Mouse (Mus musculus) kidney, adult 2 months (tissue): ENCODE results near the gene Pcnp. TPM values are rescaled to one million over a fixed set of nuclear protein-coding genes. Genes with fewer than 3 reads are reported as not detected.
"Not testable (repeated sequence)": the region's sequence is repeated elsewhere in the genome, so short reads cannot be mapped to it uniquely, and the experiment has no call there.

ENCODE experiments used
- DNase-seq: peaks from one replicate; pipeline ENCODE4 v3.0.0; 2021
- H3K27ac ChIP-seq: fragments of 200-500 bp; 2 replicates; pipeline ENCODE4 v1.5.1; 2012; ENCODE audit warnings: low read depth, low read length, control low read depth, inconsistent platforms; ENCODE audit not compliant: insufficient read depth
- H3K27me3 ChIP-seq: fragments of 200-500 bp; replicated peaks from 2 replicates; pipeline ENCODE4 v1.6.1; 2012; ENCODE audit warnings: mild to moderate bottlenecking, moderate library complexity, low read length, inconsistent platforms; ENCODE audit not compliant: control insufficient read depth, insufficient read depth
- H3K36me3 ChIP-seq: fragments of 200-500 bp; 2 replicates; pipeline ENCODE4 v1.6.1; 2012; ENCODE audit warnings: mild to moderate bottlenecking, moderate library complexity, low read length, inconsistent platforms; ENCODE audit not compliant: control insufficient read depth, insufficient read depth
- H3K4me1 ChIP-seq: fragments of 200-500 bp; 2 replicates; pipeline ENCODE4 v1.6.1; 2011; ENCODE audit warnings: low read length; ENCODE audit not compliant: control insufficient read depth, insufficient read depth
- H3K4me3 ChIP-seq: fragments of 200-500 bp; 2 replicates; pipeline ENCODE4 v1.5.1; 2011; ENCODE audit warnings: mild to moderate bottlenecking, low read depth, low read length, control low read depth; ENCODE audit not compliant: insufficient read depth
- CTCF ChIP-seq: fragments of 200-500 bp; conservative IDR thresholded peaks from 2 replicates; pipeline ENCODE4 v1.5.1; 2011; ENCODE audit warnings: low read depth, mild to moderate bottlenecking, control low read depth, low read length, moderate library complexity, mixed read lengths; ENCODE audit not compliant: insufficient read depth, insufficient read length
- POLR2A ChIP-seq: fragments of 200-500 bp; IDR thresholded peaks from one replicate; pipeline ENCODE4 v1.6.1; 2011; ENCODE audit warnings: low read depth, low read length, control low read depth
- WGBS: fragments of 180-500 bp; shearing (Covaris S2); methylation state at CpG from one replicate; pipeline ENCODE4 v1.1.7; 2018; 5-methylcytosine and 5-hydroxymethylcytosine counted together
- polyA plus RNA-seq: library from polyadenylated mRNA; depleted of rRNA; stranded (reverse); fragments of >200 nt; gene quantifications from 2 replicates; pipeline ENCODE4 v1.2.3, GENCODE M21; 2012; rRNA removed

Gene Pcnp
- polyA plus RNA-seq, 1 experiment = 24.6 TPM

DNA sequence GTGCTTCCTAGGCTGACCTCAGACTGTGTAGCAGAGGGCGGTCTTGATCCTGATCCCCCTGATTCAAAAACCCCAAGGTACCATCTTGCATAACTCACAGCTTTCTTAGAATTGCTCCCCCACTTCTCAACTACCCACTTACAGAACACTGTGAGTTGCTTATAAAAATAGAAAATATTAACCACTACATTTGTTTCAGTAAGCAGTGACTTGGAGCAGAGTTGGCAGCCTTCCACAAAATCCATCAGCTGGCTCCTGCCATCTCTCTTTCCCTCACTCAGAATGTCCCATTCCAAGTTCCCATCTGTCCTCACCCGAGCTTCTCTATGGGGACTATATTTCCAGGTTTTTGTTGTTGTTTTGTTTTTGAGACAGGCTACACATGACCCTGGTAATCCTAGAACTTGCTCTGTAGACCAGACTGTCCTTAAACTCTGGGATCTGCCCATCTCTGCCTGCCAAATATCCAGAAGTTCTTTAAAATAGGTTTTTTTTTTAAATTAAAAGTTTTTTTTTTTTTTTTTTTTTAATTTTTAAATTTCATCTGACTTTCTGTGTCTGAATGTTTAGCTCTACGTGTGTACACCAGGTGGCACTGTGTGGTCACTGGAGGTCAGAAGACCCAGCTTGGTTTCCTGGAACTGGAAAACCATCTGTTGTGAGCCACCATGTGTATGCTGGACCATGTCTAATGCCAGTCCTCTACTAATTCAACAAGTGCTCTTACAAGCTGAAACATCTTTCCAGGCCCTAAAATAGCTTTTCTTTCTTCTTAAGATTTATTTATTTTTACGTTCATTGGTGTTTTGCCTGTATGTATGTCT, 65.2 kb downstream of the Pcnp start:
- Histone ChIP-seq H3K4me3 (no peak overlapping the region), H3K4me1 (peaks cover 5% of the 10 kb centered on the region; the same call in 1 of the 2 replicates), H3K27ac (no peak overlapping the region), H3K27me3 (no peaks in the 10 kb centered on the region), H3K36me3 (no peaks in the 10 kb centered on the region; the same call in 1 of the 2 replicates)
- 55% methylated on average over 4 of the region's 4 CpGs for WGBS
- peak; percentile 61 for DNase-seq
- TF ChIP-seq POLR2A (no peak), CTCF (peak; percentile 63)

DNA sequence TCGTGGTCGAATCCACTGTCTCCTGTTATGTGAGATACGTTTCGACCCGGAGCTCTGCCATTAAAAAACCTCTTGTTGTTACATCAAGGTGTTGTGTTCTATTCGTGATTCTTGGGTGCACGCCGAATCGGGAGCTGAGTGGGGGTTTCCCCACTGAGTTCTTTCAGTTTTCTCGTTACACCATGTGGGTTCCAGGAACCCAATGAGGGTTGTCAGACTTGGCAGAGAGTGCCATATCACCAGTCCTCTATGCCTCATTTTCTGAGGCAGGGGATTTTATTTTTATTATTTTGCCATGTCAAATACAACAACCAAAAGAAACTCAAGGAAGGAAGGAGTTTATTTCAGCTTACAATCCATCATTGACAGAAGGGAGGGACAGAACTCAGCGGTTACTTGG, 66.5 kb downstream of the Pcnp start:
- 91% methylated on average over 6 of the region's 11 CpGs for WGBS

More for the DNA sequence above, 66.5 kb downstream of the Pcnp start:
- DNase-seq, H3K27ac ChIP-seq, H3K4me1 ChIP-seq, H3K4me3 ChIP-seq, H3K36me3 ChIP-seq, H3K27me3 ChIP-seq: not testable (repeated sequence)

Other genes with a start within 250 kb of the Pcnp start
- 4.7 and 5.2 TPM in 2 replicates for gene Nfkbiz, start 190.8 kb downstream of the Pcnp start, polyA plus RNA-seq
- 4.6 and 4.9 TPM in 2 replicates for gene Nxpe3, start 134.5 kb downstream of the Pcnp start, polyA plus RNA-seq
- 1.5 and 2.5 TPM in 2 replicates for gene Cep97, start 94.9 kb downstream of the Pcnp start, polyA plus RNA-seq
- 175 and 226 TPM in 2 replicates for gene Rpl24, start 63.5 kb downstream of the Pcnp start, polyA plus RNA-seq
- gene Zbtb11, start 55.9 kb downstream of the Pcnp start, polyA plus RNA-seq = 2.9 and 3.2 TPM in 2 replicates
- 2.9 and 3.3 TPM in 2 replicates for gene Trmt10c, start 8.1 kb upstream of the Pcnp start, polyA plus RNA-seq
- gene Senp7, start 18.6 kb upstream of the Pcnp start, polyA plus RNA-seq = 2.9 and 3.1 TPM in 2 replicates
- 0.17 and 0.19 TPM in 2 replicates for gene Impg2, start 174.6 kb upstream of the Pcnp start, polyA plus RNA-seq